Mouse (Mus musculus) midbrain, postnatal 0 days (tissue): ENCODE measurements at regions not wholly inside any gene's neighbourhood (a gene's known extent, or its start where the extent isn't known, plus 50 kb on each side); places are given as distances from the start of the nearest gene placed in this dataset.

ENCODE experiments used
- ATAC-seq: fragments of 200-750 bp; cut with Nextera tagmentation; 2 replicates; pipeline ENCODE4 v1.8.0; 2017; ENCODE audit warnings: moderate number of reproducible peaks, mild to moderate bottlenecking, moderate TSS enrichment, moderate library complexity; ENCODE audit not compliant: low FRiP score
- DNase-seq: peaks from one replicate; pipeline ENCODE4 v3.0.0-alpha.2; 2015; ENCODE audit warnings: low spot score
- H3K27ac ChIP-seq: fragments of 300-500 bp; sonication (generic); 2 replicates; pipeline ENCODE4 v1.5.1; 2014; ENCODE audit warnings: low read depth, mild to moderate bottlenecking, low read length, mixed read lengths
- H3K27me3 ChIP-seq: fragments of 300-500 bp; sonication (generic); 2 replicates; pipeline ENCODE4 v1.6.1; 2014; ENCODE audit warnings: low read length, control low read depth, mixed read lengths; ENCODE audit not compliant: insufficient read depth
- H3K36me3 ChIP-seq: fragments of 300-500 bp; sonication (generic); 2 replicates; pipeline ENCODE4 v1.6.1; 2014; ENCODE audit warnings: low read length, control low read depth, mixed read lengths; ENCODE audit not compliant: insufficient read depth
- H3K4me1 ChIP-seq: fragments of 300-500 bp; sonication (generic); 2 replicates; pipeline ENCODE4 v1.6.1; 2014; ENCODE audit warnings: mild to moderate bottlenecking, control low read depth, antibody characterized with exemption, low read length, mixed read lengths; ENCODE audit not compliant: insufficient read depth
- H3K4me2 ChIP-seq: fragments of 300-500 bp; sonication (generic); 2 replicates; pipeline ENCODE4 v1.6.1; 2014; ENCODE audit warnings: low read depth, mild to moderate bottlenecking, low read length, mixed read lengths; ENCODE audit not compliant: poor library complexity, severe bottlenecking
- H3K4me3 ChIP-seq: fragments of 300-500 bp; sonication (generic); 2 replicates; pipeline ENCODE4 v1.5.1; 2014; ENCODE audit warnings: low read depth, mild to moderate bottlenecking, low read length, moderate library complexity
- H3K9ac ChIP-seq: fragments of 300-500 bp; sonication (generic); replicated peaks from 2 replicates; pipeline ENCODE4 v1.6.1; 2014; ENCODE audit warnings: mild to moderate bottlenecking, low read length, moderate library complexity, mixed read lengths; ENCODE audit not compliant: poor library complexity, severe bottlenecking
- H3K9me3 ChIP-seq: fragments of 300-500 bp; sonication (generic); 2 replicates; pipeline ENCODE4 v1.6.1; 2016; ENCODE audit warnings: low read length, control low read depth
- CTCF ChIP-seq: IDR thresholded peaks from 2 replicates; pipeline ENCODE4 v1.5.1; 2016; ENCODE audit warnings: antibody characterized with exemption, mild to moderate bottlenecking
- WGBS: fragments of 180-500 bp; shearing (Covaris S2); extraction: QIAGEN DNeasy Blood & Tissue Kit; methylation state at CpG from one replicate; pipeline ENCODE4 v1.1.7; 2014; 5-methylcytosine and 5-hydroxymethylcytosine counted together

GRCm38 (mm10) chr6:147919697-147920096 is 127.4 kb upstream of the Far2 start:
- peak; percentile 9 for DNase-seq
- 87% methylated on average over 1 of the region's 1 CpGs for WGBS
- no peak overlapping the region for H3K9ac ChIP-seq
- no peaks in the 10 kb centered on the region for H3K36me3 ChIP-seq
- no peak overlapping the region for H3K4me2 ChIP-seq
- no peaks in the 10 kb centered on the region for H3K27me3 ChIP-seq
- no peak overlapping the region for H3K4me3 ChIP-seq
- no peak for ATAC-seq
- H3K9me3 ChIP-seq: no peaks in the 10 kb centered on the region
- H3K27ac ChIP-seq: no peak overlapping the region
- TF ChIP-seq CTCF: no peak
- H3K4me1 ChIP-seq: 0 out of 2 replicates have a peak, but pooled peaks cover 3% of the 10 kb centered on the region

- Histone ChIP-seq H3K36me3 (no peaks in the 10 kb centered on the region), H3K4me1 (0 out of 2 replicates have a peak, but pooled peaks cover 3% of the 10 kb centered on the region), H3K4me3 (no peak overlapping the region), H3K9ac (no peak overlapping the region), H3K9me3 (no peaks in the 10 kb centered on the region), H3K4me2 (no peak overlapping the region), H3K27me3 (no peaks in the 10 kb centered on the region), H3K27ac (no peak overlapping the region)
- TF ChIP-seq CTCF: no peak
- ATAC-seq (no peak), DNase-seq (no peak)
- WGBS: 77% methylated on average over 5 of the region's 5 CpGs
Observed at GRCm38 (mm10) chr6:147921091-147921490, 126.0 kb upstream of the Far2 start.

DNA sequence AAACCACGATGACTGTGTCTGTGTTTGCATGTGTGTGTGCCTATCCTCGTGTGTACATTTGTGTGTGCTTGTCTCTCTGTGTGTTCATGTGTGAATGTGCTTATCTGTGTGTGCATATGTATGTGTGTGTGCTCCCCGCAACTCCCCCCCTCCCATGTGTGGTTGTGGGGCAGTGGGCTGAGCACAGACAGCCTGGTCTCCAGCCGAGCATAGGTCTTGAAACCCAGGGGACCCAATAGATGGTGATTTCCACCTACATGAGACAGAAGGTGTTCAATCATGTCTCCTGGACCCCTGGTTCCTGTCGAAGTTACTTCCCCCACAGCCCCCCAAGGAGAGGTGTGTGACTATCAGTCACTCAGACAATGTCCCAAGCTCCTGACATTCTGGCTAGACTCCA is 124.6 kb upstream of the Far2 start:
- Histone ChIP-seq H3K4me2 (no peak overlapping the region), H3K27me3 (no peaks in the 10 kb centered on the region), H3K27ac (no peak overlapping the region), H3K36me3 (no peaks in the 10 kb centered on the region), H3K9ac (no peak overlapping the region), H3K4me3 (no peak overlapping the region), H3K9me3 (no peaks in the 10 kb centered on the region), H3K4me1 (0 out of 2 replicates have a peak, but pooled peaks cover 3% of the 10 kb centered on the region)
- ATAC-seq: no peak
- 71% methylated on average over 5 of the region's 5 CpGs for WGBS
- DNase-seq: no peak
- TF ChIP-seq CTCF: no peak

DNA sequence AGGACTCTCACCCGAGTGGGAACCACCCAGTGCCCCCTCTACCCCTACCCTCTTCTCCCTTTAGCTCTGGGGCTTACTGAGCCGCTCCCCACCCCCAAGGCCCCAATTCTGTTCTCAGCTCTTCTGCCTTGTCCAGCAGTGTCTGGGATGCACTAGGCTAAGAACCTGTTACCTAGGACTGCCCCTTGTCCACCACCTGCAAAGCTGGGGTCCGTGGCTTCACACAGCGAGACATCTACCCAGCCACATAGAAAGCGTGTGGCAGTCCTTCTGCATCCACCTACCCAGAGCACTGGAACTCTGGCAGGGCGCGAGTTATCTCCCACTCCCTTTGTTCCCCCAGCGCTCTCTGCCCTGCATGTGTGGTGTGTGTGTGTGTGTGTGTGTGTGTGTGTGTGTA is 123.8 kb upstream of the Far2 start:
- H3K4me2 ChIP-seq: no peak overlapping the region
- H3K27me3 ChIP-seq: no peaks in the 10 kb centered on the region
- DNase-seq (no peak), ATAC-seq (no peak)
- TF ChIP-seq CTCF: no peak
- H3K27ac ChIP-seq: no peak overlapping the region
- no peak overlapping the region for H3K9ac ChIP-seq
- no peaks in the 10 kb centered on the region for H3K9me3 ChIP-seq
- H3K36me3 ChIP-seq: no peaks in the 10 kb centered on the region
- 91% methylated on average over 8 of the region's 8 CpGs for WGBS
- 0 out of 2 replicates have a peak, but pooled peaks cover 3% of the 10 kb centered on the region for H3K4me1 ChIP-seq
- no peak overlapping the region for H3K4me3 ChIP-seq

GRCm38 (mm10) chr6:147928951-147929350 is 118.1 kb upstream of the Far2 start:
- no peak overlapping the region for H3K27ac ChIP-seq
- no peak for TF ChIP-seq CTCF
- H3K36me3 ChIP-seq: no peaks in the 10 kb centered on the region
- no peak overlapping the region for H3K4me3 ChIP-seq
- H3K4me1 ChIP-seq: no peaks in the 10 kb centered on the region
- H3K4me2 ChIP-seq: no peak overlapping the region
- no peak overlapping the region for H3K9ac ChIP-seq
- ATAC-seq: no peak
- H3K9me3 ChIP-seq: no peaks in the 10 kb centered on the region
- H3K27me3 ChIP-seq: no peaks in the 10 kb centered on the region
- DNase-seq: no peak

- TF ChIP-seq CTCF: no peak
- H3K9ac ChIP-seq: no peak overlapping the region
- H3K4me3 ChIP-seq: no peak overlapping the region
- H3K27me3 ChIP-seq: no peaks in the 10 kb centered on the region
- no peaks in the 10 kb centered on the region for H3K36me3 ChIP-seq
- whole genome bisulfite sequencing: 74% methylated on average over 3 of the region's 3 CpGs
- no peak overlapping the region for H3K27ac ChIP-seq
- no peaks in the 10 kb centered on the region for H3K4me1 ChIP-seq
- ATAC-seq (no peak), DNase-seq (no peak)
- H3K9me3 ChIP-seq: no peaks in the 10 kb centered on the region
- H3K4me2 ChIP-seq: no peak overlapping the region
Observed at GRCm38 (mm10) chr6:147944020-147944419, 103.0 kb upstream of the Far2 start.
